Mouse (Mus musculus): Measurements from ENCODE around the gene Stub1. TPM values are rescaled to one million over a fixed set of nuclear protein-coding genes. Genes with fewer than 3 reads are reported as not detected.

The Stub1 gene
- total RNA-seq, 2 experiments from 2014 or later: 171 to 173 TPM

DNA sequence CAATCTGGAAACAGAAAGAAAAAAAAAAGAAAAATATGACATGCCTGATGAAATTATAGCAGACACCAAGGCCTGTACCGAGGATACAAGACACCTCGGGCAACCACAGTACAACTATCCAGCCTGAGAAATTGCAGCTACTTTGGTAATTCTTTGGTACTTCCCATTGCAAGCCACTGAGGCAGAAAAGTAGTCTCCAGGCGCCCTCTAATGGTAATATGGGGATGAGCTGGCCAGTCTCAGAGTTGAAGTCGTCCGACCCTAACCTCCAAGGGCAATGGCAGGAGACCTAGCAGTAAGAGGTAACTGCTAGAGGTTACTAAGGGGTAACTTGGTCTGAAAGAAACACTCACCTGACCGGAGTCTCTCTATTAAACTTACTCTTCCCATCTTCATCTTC lies 32.2 kb downstream of the Stub1 start:
- DNase-seq (ENCODE audit: low spot score in 2 of 2): peak; percentile 70 to 80
- intact Hi-C loops (cut with DNase I): loop anchor here (1.0 to 5.0 kb wide), 5 partner anchors 28 to 324 kb away; partner anchors contain the start of gene Narfl

DNA sequence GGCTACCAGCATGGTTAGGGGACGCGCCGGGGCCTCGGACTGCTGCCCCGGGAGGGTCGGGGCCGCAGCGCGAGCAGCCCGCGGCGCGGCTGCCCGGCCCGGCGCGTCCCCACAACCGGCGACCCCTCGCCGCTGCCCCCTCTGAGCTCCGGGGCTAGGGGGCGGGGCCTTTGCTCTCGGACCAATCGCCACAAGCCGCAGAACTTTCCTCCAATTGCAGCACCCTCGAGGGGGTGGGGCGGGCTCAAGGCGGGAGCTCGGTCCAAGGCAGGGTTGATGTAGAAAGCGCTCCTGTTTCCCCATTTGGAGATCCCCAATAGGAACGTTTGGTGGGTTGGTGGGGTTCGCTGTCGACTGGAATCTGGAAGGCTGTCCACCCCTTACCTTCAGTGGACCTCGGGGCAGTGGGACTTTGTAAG lies 36.2 kb downstream of the Stub1 start, which contains the start of gene Metrn:
TSS of gene Metrn (minus strand) at position 186 of the 419 bp plus-strand sequence.
- DNase-seq (ENCODE audit: low spot score in 2 of 2): peak in 1 of 2 experiments; percentile 74
- intact Hi-C loops (cut with DNase I): loop anchor here (1.0 kb wide), 1 partner anchor 24 kb away; the partner anchor contains the start of gene Narfl

DNA sequence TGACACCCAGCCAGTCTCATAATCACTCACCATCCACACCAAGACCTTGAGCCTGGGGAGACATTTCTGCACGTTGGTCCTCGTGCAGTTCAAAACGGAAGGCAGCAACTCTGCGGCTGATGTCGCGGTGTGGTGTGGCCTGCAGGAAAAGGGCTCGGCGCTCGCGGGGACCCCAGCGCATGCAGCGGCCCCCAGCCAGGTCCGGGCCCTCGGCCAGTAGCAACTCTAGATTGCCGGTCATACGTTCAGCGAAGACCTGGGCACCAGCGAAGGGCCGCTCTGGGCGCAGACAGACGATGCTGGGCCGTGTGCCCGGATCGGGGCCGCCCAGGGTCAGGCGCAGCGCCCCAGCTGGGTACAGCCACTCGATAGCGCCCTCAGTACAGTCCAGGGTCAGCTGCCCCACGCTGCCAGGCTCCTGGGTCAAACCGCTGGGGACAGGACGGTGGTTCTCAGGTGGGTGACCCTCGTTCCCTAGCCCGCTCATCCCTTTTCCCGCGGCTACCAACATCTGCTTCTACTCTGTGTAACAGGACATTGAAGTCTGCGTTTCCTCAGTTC lies 36.9 kb downstream of the Stub1 start:
- intact Hi-C loops (cut with DNase I): no loop called here
- no peak for DNase-seq (ENCODE audit: low spot score in 2 of 2)

DNA sequence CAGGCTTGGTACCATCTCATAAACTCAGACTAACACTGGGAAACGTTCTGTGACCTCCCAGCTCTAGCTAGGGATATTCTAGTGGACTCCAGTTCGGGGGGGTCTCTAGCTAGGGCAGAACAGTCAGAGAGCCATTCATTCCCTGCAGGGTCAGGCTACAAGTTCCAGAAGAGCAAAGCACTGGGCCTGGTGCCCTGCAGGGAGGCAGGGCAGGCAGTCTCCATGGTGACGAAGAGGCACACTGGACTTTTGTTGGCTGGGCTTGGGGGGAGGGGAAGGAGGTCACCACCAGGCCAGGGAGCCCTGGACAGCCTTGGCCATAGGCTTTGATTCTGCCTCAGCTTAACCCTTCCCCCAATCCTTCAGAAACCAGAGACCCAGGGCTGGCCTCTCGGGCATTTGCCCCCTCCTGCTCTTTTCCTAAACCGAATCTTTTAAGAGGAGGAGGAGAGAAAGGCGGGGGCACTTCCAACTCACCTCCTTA lies 37.6 kb downstream of the Stub1 start, which contains the start of gene AC134908.4:
TSS of gene AC134908.4 (minus strand) at position 51 of the 484 bp plus-strand sequence.
- intact Hi-C loops (cut with DNase I): no loop called here
- peak in 1 of 2 experiments; percentile 72 for DNase-seq (ENCODE audit: low spot score in 2 of 2)

DNA sequence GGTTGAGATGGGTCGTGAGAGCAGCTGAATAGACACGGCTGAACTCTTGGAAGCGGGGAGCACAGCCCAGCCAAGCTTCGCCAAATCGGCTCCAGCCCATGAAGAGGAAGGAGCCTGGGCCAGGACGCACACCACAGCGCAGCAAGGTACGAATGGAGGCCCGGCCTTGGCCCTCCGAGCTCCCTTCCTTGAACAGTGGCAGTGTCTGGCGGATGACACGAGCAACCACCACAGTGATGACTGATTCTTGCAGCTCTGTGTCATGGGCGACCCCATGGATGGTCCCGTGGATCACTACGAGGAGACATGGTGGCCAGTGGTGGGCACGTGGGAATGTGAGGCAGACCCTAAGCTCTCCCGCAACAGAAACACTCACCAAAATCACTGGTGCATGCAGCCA lies 38.2 kb downstream of the Stub1 start:
- intact Hi-C loops (cut with DNase I): no loop called here
- no peak for DNase-seq (ENCODE audit: low spot score in 2 of 2)

DNA sequence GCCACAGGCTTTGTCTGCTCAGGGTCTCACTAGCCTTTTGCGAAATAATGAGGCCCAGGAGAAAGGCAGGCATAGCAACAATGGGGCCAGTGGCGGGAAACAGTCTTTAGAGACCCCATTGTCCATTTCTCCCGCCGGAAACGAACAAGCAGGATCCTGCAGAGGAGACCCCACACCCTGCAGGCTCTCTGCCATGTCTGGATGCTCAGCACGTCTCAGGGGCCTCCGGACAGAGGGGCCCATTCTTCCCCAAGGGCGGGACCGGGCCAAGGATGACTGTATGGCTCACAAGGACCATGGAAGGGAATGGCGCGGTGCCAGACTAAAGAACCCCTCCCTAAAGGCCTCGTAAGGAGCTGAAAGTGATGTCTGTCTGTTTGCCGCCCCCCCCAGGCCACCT lies 39.0 kb downstream of the Stub1 start:
- intact Hi-C loops (cut with DNase I): no loop called here

DNA sequence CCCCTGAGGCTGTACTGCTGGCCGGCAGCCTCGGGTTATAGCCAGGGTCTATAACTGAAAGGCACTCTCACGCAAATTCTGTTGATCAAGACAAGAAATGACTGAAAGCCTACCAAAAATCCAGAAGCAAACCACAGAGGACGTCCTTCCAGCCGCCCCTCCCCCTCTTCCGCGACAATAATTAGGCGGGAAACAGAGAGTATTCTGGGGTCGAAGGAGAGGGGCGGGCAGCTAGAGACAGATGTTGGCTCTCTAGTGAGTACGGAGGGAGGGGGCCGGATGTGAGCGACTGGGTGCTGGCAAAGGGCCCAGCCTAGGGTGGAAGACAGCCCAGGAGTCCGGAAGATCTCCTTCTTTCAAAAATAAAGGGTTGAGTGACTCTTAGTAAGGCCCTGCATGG lies 40.6 kb downstream of the Stub1 start, which contains the start of gene Fam173a:
TSS of gene Fam173a (minus strand) at position 287 of the 400 bp plus-strand sequence.
- DNase-seq (ENCODE audit: low spot score in 2 of 2): peak in 1 of 2 experiments; percentile 81
- intact Hi-C loops (cut with DNase I): no loop called here

More for the DNA sequence above, 39.0 kb downstream of the Stub1 start:
- DNase-seq (ENCODE audit: low spot score in 2 of 2): no peak

DNA sequence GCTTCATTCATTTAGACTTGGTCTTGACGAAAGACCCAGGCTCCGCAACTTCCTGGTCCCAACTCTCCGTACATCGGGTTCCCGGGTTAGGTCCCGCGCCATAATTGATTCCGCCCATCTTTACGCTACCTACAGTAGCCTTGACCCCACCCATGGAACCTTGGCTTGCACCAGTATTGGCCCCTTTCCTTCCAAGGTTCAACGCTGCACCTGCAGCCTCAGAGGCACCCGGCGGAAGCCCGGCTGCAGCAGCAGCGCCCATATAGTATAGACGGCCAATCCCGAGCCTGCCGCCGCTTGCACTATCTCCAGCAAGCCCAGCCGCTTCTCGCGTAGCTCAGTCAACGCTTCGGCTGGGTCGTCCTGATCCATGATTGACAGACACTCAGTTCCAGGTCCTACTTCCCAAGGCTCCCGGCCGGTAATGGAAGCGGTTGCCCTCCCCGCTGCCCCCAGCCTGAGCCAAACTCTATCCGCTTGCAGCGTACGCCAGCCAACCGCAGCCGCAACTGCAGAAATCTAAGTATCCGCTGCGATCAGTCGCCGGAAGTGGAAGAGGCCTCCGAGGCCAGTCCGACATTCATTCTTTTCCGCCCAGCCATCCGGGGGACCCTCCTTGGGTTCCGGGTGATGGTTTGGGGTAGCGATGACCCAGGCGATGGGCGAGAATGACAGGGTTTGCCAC lies 41.2 kb downstream of the Stub1 start:
- DNase-seq (ENCODE audit: low spot score in 2 of 2): peak; percentile 81 to 89
- intact Hi-C loops (cut with DNase I): no loop called here

DNA sequence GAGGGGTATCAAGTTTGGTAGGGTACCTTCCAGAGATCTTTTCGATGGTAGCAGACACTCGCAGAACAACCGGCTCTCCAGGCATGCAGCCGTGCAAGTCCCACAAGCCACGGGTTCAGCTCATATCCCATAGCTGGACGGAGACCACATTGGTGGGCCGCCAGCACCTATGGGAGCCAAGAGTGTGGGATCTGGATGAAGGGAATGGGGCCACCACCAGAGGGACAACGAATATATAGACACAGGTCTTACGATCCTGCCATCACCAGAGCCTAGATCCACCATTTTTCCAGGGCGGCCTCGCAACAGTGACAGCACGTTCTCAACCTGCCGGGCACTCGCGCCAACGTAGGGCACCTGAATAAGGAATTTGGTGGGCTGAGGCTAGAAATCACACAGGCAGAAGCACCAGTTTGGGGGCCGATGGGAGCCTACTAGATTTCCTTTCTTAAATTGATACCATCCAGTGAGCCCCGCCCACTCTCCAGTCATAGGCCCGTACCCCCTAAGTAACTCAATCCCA lies 41.8 kb downstream of the Stub1 start:
- intact Hi-C loops (cut with DNase I): no loop called here

DNA sequence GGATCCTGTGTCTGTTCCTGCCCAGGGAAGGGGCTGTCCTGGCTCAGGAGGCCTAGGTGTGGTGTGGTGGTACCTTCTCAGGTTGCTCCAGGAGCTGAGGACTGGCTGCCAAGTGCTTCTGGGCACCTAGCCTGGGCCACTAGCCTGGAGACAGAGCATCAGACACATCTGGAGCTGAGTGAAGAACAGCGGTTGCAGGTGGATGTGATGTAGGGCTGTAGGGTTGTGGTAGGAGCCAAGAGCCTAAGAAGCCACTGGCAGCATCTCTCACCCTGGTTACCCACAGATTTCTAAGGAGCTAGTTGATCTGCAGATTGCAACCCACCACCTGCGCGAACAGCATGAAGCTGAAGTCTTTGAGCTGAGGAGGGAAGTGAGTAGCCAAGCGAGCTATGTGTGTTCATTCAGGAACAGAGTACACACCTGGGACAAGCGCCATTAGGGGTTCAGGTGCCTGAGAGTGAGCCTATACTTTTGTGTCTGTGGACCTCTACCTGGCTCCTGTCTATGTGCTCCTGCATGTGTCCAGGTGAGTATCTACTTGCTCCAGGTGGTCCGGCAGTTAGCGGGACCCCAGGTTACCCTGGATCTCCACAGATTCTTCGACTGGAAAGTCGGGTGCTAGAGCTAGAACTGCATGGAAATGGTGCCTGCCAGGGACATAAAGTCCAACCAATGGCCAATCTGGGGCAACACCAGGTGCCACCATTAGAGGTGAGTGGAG lies 46.3 kb downstream of the Stub1 start:
- intact Hi-C loops (cut with DNase I): no loop called here
- DNase-seq (ENCODE audit: low spot score in 2 of 2): no peak

More for the DNA sequence above, 41.8 kb downstream of the Stub1 start:
- DNase-seq (ENCODE audit: low spot score in 2 of 2): no peak

DNA sequence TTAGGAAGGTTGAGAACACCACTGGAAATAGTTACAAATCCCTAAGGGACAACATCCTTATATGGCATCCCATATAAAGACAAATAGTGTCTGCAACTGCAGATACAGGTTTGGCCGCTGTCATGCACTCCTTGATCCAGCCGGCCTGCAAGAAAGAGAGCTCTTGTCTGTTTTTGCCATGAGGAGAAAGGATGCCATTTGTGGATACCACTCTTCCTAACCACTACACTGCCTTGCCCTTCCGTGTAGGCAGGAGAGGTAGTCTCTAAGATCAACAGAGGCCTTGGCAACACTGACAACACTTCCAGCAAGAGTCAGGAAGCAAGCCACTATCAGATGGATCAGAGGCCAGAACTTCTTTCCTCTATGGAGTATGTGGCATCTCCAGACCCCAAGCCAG lies 46.9 kb downstream of the Stub1 start, which contains the start of gene Ccdc78:
TSS of gene Ccdc78 (plus strand) at position 301 of the 400 bp plus-strand sequence.
- DNase-seq (ENCODE audit: low spot score in 2 of 2): no peak
- intact Hi-C loops (cut with DNase I): no loop called here

DNA sequence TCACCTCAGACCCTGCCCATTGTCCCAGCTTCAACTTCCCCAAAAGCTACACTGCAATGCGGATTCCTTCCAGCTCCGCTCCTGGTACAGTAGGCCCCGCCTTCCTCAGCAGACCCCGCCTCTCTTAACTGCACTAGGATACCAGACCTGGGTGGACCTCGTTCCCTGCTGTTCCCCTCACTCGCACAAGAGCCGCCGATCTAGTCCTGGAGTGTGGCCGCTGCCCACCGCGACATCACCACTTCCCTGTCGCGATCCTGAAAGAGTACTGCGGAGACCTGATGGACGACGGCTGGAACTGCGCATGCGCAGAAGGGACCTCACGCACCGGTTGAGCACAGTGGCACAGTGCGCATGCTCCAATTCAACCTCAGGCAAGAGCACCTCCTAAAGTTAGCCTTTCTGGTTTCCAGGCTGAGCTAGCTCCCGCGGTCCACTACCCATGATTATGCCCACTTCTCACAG lies 47.9 kb downstream of the Stub1 start, which contains the start of gene Haghl:
TSS of gene Haghl (minus strand) at position 393 of the 465 bp plus-strand sequence.
- intact Hi-C loops (cut with DNase I): loop anchor here (2.0 kb wide), 1 partner anchor 39 kb away; no protein-coding TSS in a partner anchor
- DNase-seq (ENCODE audit: low spot score in 2 of 2): peak; percentile 98

DNA sequence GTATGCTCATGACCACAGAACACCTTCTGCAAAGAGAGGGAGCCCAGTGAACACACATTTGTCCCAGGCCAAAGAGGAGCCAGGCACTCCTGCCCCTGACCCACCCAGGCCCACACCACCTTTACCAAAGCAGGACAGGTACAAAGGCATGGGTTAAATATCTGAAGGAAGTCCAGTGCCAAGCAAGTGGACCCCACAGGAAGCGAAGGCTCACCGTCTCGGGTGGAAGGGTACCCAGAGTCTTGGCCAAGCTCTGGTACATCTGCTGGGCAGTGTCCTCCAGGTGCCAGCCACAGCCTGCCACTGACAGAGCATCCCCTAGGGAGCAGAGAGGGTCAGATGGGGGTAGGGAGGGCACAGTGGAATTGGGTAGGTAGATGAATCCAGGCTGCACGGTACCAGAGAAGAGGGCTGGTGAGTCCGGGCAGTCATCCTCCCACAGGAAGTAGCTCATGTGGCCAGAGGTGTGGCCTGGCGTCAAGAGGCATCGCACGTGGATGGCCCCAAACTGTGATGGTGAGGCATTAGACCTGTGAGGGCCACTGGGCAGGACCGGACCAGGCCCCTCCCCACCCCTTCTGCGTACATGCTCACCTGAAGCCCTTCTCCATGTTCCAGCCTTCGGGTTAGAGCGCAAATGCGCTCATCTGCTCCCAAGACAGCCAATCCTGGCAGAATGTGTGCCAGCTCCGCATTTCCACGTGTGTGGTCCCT lies 49.2 kb downstream of the Stub1 start:
- no peak for DNase-seq (ENCODE audit: low spot score in 2 of 2)
- intact Hi-C loops (cut with DNase I): loop anchor here (2.0 kb wide), 1 partner anchor 41 kb away; no protein-coding TSS in a partner anchor

DNA sequence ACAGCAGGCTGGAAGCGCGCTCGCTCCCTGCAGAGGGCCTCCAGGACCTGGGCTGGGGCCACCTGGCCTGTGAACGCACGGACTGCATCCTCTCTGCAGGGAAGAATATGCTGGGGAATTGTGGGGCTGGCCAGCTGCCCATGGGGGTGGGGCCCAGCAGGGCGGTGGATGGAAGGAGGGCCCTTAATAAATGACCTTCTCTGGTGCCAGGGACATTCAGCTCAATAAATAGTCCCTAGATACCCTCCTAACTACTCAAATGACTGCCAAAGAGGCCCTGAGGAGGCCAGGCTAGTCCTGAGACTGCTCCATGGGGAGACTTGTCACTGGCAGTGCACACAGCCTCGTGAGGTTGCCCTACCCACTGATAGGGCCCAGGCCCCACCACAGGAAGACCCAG lies 50.1 kb downstream of the Stub1 start:
- intact Hi-C loops (cut with DNase I): no loop called here
- DNase-seq (ENCODE audit: low spot score in 2 of 2): no peak

DNA sequence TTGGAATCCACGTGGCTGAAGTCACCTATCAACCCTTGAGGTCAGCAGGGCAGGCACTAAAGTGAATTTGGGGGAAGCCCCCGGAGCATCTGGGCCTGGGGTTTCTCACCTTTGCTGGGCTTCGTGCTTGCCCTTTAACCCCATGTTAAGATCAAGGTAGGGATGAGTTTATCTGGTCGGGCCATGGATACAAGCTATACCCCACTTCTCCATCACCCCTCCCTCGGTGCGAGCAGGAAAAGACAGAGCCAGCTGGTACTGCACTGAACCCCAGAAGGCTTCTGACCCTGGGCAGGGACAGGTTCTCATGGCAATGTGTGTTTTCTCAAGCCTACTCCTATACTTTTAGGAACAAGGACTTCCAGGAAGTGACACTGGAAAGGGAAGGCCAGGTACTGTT lies 51.9 kb downstream of the Stub1 start:
- intact Hi-C loops (cut with DNase I): no loop called here
- DNase-seq (ENCODE audit: low spot score in 2 of 2): no peak
